Mouse (Mus musculus) cortical plate, adult 2 months (tissue): ENCODE measurements around the gene Cdca5.

Experiments used
- CTCF ChIP-seq: fragments of 200-500 bp; IDR thresholded peaks from 2 replicates; pipeline ENCODE4 v1.5.1; 2011; ENCODE audit warnings: mild to moderate bottlenecking, control low read depth, low read length; ENCODE audit not compliant: insufficient read depth; ENCODE audit errors: extremely low read depth
- POLR2A ChIP-seq: fragments of 200-500 bp; IDR thresholded peaks from 2 replicates; pipeline ENCODE4 v1.6.1; 2011; ENCODE audit warnings: mild to moderate bottlenecking, low read length, control low read depth; ENCODE audit not compliant: insufficient read depth; ENCODE audit errors: extremely low read depth

DNA sequence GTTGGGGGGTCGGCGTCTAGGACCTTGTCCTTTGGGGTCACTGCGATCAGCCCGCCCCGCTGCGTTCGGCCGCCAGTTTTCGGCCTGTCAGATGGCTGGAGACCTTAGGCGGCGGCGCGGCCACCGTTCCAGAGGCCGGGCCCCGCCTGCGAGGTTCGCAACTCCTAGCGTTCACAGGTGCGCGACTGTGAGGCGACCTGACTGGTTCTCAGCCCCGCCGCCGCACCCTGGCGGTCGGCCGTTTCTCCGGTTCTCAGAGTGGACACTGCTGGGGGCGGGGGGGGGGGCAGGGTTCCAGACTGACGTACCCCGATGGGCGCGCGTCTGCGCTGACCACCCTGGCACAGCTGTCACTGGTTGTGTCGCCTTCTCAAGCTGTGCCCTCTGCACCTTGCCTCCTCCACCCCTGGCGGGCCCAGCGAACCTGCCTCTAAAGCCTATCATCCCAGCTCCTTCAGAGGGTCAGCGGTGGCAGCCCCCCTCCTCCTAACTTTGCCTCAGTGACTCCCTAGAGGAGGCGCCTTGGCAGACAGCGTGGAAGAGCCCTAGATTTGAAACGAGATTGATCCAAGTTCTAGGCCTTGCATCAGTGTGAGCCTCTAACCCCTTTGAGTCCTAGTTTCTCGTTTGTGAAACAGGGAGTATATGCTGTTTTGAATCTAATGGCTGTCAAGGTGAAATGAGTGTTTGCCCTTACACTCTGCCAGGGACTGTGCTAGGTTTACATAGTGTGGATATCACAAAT, 37.5 kb upstream of the Cdca5 start:
- TF ChIP-seq CTCF, result no peak
- no peak for TF ChIP-seq POLR2A
